Mouse (Mus musculus) heart, embryonic 10.5 days (tissue): Measurements from ENCODE around the gene Htra3. TPM values are rescaled to one million over a fixed set of nuclear protein-coding genes. Genes with fewer than 3 reads are reported as not detected.

Source experiments
- DNase-seq: peaks from one replicate; pipeline ENCODE4 v3.0.0-alpha.2; 2017; ENCODE audit warnings: low spot score
- H3K27ac ChIP-seq: fragments of 300-500 bp; sonication (generic); 2 replicates; pipeline ENCODE4 v1.5.1; 2016; ENCODE audit warnings: mild to moderate bottlenecking
- H3K27me3 ChIP-seq: fragments of 300-500 bp; sonication (generic); 2 replicates; pipeline ENCODE4 v1.6.1; 2016; ENCODE audit warnings: mild to moderate bottlenecking; ENCODE audit not compliant: poor library complexity, insufficient read depth, severe bottlenecking
- H3K36me3 ChIP-seq: fragments of 300-500 bp; sonication (generic); 2 replicates; pipeline ENCODE4 v1.6.1; 2016; ENCODE audit warnings: mild to moderate bottlenecking, moderate library complexity
- H3K4me1 ChIP-seq: fragments of 300-500 bp; sonication (generic); 2 replicates; pipeline ENCODE4 v1.6.1; 2016; ENCODE audit warnings: mild to moderate bottlenecking
- H3K4me3 ChIP-seq: fragments of 300-500 bp; sonication (generic); 2 replicates; pipeline ENCODE4 v1.5.1; 2016; ENCODE audit warnings: mild to moderate bottlenecking, moderate library complexity
- H3K9me3 ChIP-seq: fragments of 300-500 bp; sonication (generic); 2 replicates; pipeline ENCODE4 v1.6.1; 2016; ENCODE audit warnings: mild to moderate bottlenecking, moderate library complexity
- WGBS: fragments of 180-500 bp; shearing (Covaris S2); methylation state at CpG from one replicate; pipeline ENCODE4 v1.1.7; 2016; 5-methylcytosine and 5-hydroxymethylcytosine counted together
- polyA plus RNA-seq: library from polyadenylated mRNA; unstranded; fragments of >200 nt; fragmentation: Nextera tagmentation; extraction: Ambion mirVana; gene quantifications from 2 replicates; pipeline ENCODE4 v1.2.1, GENCODE M21; 2016

Htra3 gene
- polyA plus RNA-seq, 1 experiment from 2014 or later: 7.2 TPM

DNA sequence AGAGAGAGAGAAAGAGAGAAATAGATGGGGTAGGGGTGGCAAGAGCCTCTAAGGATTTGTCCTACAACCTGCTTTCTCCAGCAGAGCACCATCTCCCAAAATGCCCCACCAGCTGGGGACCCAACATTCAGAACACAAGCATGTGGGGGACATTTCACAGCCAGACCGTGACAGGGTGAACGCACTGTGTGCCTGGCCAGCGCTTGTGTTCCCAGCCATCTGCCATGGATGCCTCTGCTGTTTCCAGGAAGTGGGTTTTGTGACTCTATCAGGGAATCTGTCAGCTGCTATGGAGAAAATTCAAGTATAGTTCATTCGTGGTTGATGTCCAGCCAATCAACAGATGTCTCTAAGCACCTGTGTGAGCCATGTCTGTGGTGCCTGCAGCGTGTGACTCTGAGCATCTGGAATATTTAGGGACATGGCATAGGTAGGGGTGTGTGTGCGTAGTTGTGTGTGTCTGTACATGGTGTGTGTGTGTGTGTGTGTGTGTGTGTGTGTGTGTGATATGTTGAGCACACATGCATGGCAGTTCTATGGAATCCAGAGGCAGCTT, 33.6 kb downstream of the Htra3 start:
- Histone ChIP-seq H3K27ac (no peak overlapping the region), H3K9me3 (no peaks in the 10 kb centered on the region), H3K36me3 (no peaks in the 10 kb centered on the region), H3K4me3 (no peak overlapping the region), H3K4me1 (peaks cover 21% of the 10 kb centered on the region), H3K27me3 (0 out of 2 replicates have a peak, but pooled peaks cover 11% of the 10 kb centered on the region)
- 79% methylated on average over 6 of the region's 6 CpGs for WGBS
- no peak for DNase-seq

DNA sequence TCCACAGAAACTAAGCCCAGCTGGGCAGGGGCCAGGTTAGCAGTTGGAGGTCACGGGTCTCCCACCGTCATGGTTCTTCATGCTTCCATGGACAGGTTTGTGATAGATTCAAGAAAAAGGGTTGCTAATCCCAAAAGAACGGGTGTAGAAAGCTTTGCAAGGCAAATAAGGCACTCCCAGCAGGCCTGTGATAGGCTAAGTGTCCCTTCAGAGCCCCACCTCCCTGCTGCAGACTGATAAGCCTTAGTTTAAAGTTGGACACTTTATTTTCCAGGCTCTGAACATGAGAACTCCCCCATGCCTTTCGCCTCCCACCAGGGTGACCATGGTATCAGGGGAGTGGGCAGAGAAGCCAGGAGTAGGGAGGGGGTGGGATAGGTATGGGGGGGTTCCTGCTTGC, 35.5 kb downstream of the Htra3 start:
- Histone ChIP-seq H3K4me1 (peaks cover 21% of the 10 kb centered on the region), H3K4me3 (no peak overlapping the region), H3K36me3 (no peaks in the 10 kb centered on the region), H3K27ac (no peak overlapping the region), H3K9me3 (no peaks in the 10 kb centered on the region), H3K27me3 (peaks cover 11% of the 10 kb centered on the region; the same call in 1 of the 2 replicates)
- no peak for DNase-seq
- 64% methylated on average over 4 of the region's 4 CpGs for WGBS

- H3K27ac ChIP-seq: no peak overlapping the region
- no peaks in the 10 kb centered on the region for H3K9me3 ChIP-seq
- no peaks in the 10 kb centered on the region for H3K36me3 ChIP-seq
- peaks cover 21% of the 10 kb centered on the region for H3K4me1 ChIP-seq
- no peak for DNase-seq
- H3K27me3 ChIP-seq: peaks cover 11% of the 10 kb centered on the region; the same call in 1 of the 2 replicates
- H3K4me3 ChIP-seq: no peak overlapping the region
- 80% methylated on average over 9 of the region's 9 CpGs for WGBS
These were observed 36.1 kb downstream of the Htra3 start for GRCm38 (mm10) chr5:35643401-35644048.

- 57% methylated on average over 10 of the region's 10 CpGs for WGBS
- H3K9me3 ChIP-seq: no peaks in the 10 kb centered on the region
- H3K4me3 ChIP-seq: no peak overlapping the region
- peaks cover 5% of the 10 kb centered on the region for H3K27me3 ChIP-seq
- peak overlapping the region; percentile 49 for H3K27ac ChIP-seq
- H3K36me3 ChIP-seq: no peaks in the 10 kb centered on the region
- H3K4me1 ChIP-seq: peaks cover 21% of the 10 kb centered on the region
- no peak for DNase-seq
These were observed 37.5 kb downstream of the Htra3 start for GRCm38 (mm10) chr5:35641961-35642584.

DNA sequence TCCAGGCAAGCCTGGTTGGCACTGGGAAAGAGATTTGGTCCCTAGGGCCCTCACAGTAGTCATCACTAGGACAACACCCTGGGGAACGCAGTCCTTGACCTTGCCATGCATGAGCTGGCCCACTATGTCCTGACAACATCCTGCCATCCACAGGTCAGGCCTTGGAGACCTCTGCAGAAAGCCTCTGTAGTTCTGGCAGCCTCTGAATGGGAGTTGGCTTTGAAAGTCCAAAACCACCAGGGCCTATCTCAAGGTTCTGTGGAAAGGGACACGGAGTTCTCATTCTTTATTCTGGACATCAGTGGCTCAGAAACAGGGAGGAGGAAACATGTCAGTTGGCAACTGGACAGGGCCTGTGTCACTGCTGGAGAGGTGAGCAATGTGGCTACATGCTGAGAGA, 43.6 kb downstream of the Htra3 start:
- Histone ChIP-seq H3K9me3 (no peaks in the 10 kb centered on the region), H3K36me3 (no peaks in the 10 kb centered on the region), H3K27me3 (peaks cover 12% of the 10 kb centered on the region), H3K4me1 (peaks cover 14% of the 10 kb centered on the region; the same call in 1 of the 2 replicates), H3K27ac (no peak overlapping the region), H3K4me3 (no peak overlapping the region)
- 72% methylated on average over 2 of the region's 2 CpGs for WGBS
- DNase-seq: no peak

DNA sequence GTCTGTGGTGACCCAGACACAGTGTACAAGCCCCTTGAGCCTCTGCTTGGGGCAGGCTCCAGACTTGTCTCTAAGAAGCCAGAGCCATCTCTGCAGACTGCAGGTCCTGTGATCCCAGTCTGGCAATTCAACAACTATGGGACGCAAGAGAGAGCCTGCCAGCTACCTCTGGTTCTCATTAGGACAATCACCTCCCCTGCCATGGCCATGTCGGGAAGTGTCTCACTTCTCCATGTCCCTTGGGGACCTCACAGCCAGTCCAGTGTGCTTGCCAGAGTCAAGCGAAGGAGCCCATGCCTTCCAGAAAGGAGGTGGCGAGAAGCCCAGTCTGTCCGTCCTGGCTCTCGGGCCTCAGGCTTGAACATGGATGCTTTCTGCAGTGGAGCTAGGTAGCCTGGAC, 46.7 kb downstream of the Htra3 start:
- Histone ChIP-seq H3K27me3 (peaks cover 12% of the 10 kb centered on the region), H3K4me1 (peaks cover 20% of the 10 kb centered on the region), H3K9me3 (no peaks in the 10 kb centered on the region), H3K36me3 (no peaks in the 10 kb centered on the region), H3K4me3 (no peak overlapping the region), H3K27ac (no peak overlapping the region)
- DNase-seq: no peak
- 84% methylated on average over 6 of the region's 6 CpGs for WGBS

- DNase-seq: no peak
- Histone ChIP-seq H3K9me3 (no peaks in the 10 kb centered on the region), H3K27me3 (peaks cover 12% of the 10 kb centered on the region), H3K36me3 (no peaks in the 10 kb centered on the region), H3K4me1 (peaks cover 19% of the 10 kb centered on the region), H3K27ac (no peak overlapping the region), H3K4me3 (no peak overlapping the region)
- 29% methylated on average over 5 of the region's 5 CpGs for WGBS
These were observed 47.8 kb downstream of the Htra3 start for GRCm38 (mm10) chr5:35631755-35632154.

GRCm38 (mm10) chr5:35631224-35631623, 48.4 kb downstream of the Htra3 start:
- DNase-seq: no peak
- H3K9me3 ChIP-seq: no peaks in the 10 kb centered on the region
- WGBS: 85% methylated on average over 3 of the region's 3 CpGs
- H3K4me1 ChIP-seq: peaks cover 15% of the 10 kb centered on the region
- peaks cover 12% of the 10 kb centered on the region for H3K27me3 ChIP-seq
- H3K27ac ChIP-seq: no peak overlapping the region
- no peak overlapping the region for H3K4me3 ChIP-seq
- H3K36me3 ChIP-seq: no peaks in the 10 kb centered on the region

DNA sequence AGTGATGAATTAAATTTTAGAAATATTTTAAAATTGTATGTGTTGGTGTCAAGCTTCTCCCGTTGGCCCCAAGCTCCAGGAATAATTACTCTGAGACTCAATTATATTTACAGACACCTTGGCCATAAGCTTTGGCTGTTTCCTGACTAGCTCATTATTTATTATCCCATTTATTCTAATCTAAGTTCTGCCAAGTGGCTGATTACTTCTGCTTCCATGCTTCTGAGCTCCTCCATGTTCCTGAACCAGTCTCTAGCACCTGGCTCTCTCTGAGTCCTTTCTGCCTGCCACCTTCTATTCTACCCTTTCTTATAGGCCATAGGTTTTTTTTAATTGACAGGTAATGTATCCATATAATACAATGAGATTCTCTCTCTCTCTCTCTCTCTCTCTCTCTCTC, 48.9 kb downstream of the Htra3 start:
- Histone ChIP-seq H3K9me3 (no peaks in the 10 kb centered on the region), H3K4me1 (peaks cover 10% of the 10 kb centered on the region), H3K27ac (no peak overlapping the region), H3K4me3 (no peak overlapping the region), H3K36me3 (no peaks in the 10 kb centered on the region), H3K27me3 (peaks cover 13% of the 10 kb centered on the region; the same call in 1 of the 2 replicates)
- no peak for DNase-seq
- WGBS: 93% methylated on average over 1 of the region's 1 CpGs

DNA sequence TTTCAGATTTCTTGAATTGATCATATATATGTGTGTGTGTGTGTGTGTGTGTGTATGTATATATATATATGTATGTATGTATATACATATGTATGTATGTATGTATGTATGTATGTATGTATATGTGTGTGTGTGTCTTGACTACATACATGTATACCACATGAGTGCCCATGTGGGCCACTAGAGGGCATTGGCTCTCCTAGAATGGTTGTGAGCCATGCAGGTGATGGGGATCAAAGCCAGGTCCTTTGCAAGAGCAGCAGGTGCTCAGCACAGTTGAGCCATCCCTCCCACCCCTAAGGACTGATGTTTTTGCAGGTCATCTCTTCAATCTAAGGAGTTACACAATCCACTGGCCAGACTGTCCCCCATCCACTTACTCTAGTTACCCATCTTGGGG, 50.2 kb downstream of the Htra3 start:
- no peaks in the 10 kb centered on the region for H3K9me3 ChIP-seq
- peaks cover 12% of the 10 kb centered on the region; the same call in 1 of the 2 replicates for H3K4me1 ChIP-seq
- H3K27me3 ChIP-seq: peaks cover 26% of the 10 kb centered on the region; the same call in 1 of the 2 replicates
- no peak overlapping the region for H3K27ac ChIP-seq
- H3K36me3 ChIP-seq: no peaks in the 10 kb centered on the region
- H3K4me3 ChIP-seq: no peak overlapping the region
- no peak for DNase-seq

- H3K36me3 ChIP-seq: no peaks in the 10 kb centered on the region
- 44% methylated on average over 1 of the region's 1 CpGs for WGBS
- H3K27ac ChIP-seq: no peak overlapping the region
- peaks cover 28% of the 10 kb centered on the region; the same call in 1 of the 2 replicates for H3K27me3 ChIP-seq
- H3K4me3 ChIP-seq: no peak overlapping the region
- no peaks in the 10 kb centered on the region for H3K9me3 ChIP-seq
- no peak for DNase-seq
- H3K4me1 ChIP-seq: peaks cover 12% of the 10 kb centered on the region; the same call in 1 of the 2 replicates
These were observed 50.9 kb downstream of the Htra3 start for GRCm38 (mm10) chr5:35628685-35629084.

DNA sequence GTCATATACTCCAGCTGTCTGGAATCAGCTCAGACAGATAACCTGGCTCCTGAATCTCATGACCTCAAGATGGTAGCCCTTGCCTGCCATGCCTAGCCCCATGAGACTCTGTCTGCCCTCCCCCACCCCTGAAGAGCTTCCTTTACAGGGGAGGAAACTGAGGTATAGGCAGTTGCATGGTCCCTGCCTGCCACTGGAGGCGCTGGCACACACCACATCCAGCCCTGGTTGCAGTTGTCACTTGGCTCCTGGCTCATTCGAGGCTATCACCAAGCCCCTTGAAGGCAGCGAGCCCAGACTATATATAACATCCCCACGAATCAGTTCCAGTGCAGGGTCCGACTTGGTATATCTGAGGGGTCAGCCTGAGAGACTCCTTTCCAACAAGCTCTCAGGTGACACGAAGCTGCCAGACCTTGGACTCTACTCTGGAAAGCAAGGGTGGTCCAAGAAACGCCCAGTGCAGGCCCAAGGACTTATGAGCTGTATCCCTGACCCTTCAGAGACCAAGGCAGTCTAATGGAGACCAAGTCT, 52.2 kb downstream of the Htra3 start:
- WGBS: 45% methylated on average over 7 of the region's 7 CpGs
- no peak for DNase-seq
- H3K27me3 ChIP-seq: peaks cover 16% of the 10 kb centered on the region; the same call in 1 of the 2 replicates

GRCm38 (mm10) chr5:35626408-35626807, 53.2 kb downstream of the Htra3 start:
- DNase-seq: no peak
- 67% methylated on average over 2 of the region's 2 CpGs for WGBS
- Histone ChIP-seq H3K27me3 (peaks cover 16% of the 10 kb centered on the region; the same call in 1 of the 2 replicates), H3K9me3 (no peaks in the 10 kb centered on the region), H3K4me3 (no peak overlapping the region), H3K4me1 (peaks cover 19% of the 10 kb centered on the region), H3K27ac (no peak overlapping the region), H3K36me3 (no peaks in the 10 kb centered on the region)

More for the DNA sequence above, 52.2 kb downstream of the Htra3 start:
- peaks cover 10% of the 10 kb centered on the region; the same call in 1 of the 2 replicates for H3K4me1 ChIP-seq
- H3K9me3 ChIP-seq: no peaks in the 10 kb centered on the region
- H3K36me3 ChIP-seq: no peaks in the 10 kb centered on the region
- H3K27ac ChIP-seq: no peak overlapping the region
- no peak overlapping the region for H3K4me3 ChIP-seq
